Mouse (Mus musculus): ENCODE measurements around the gene Mgat4b. TPM values are rescaled to one million over a fixed set of nuclear protein-coding genes. Genes with fewer than 3 reads are reported as not detected.

The Mgat4b gene
- polyA plus RNA-seq, 1 experiment from 2014 or later, result 18.4 TPM

- H3K36me3 ChIP-seq (ENCODE audit: control insufficient read depth, insufficient read depth, low read length), result peaks cover 45% of the 10 kb centered on the region
These were observed 4.7 kb upstream of the Mgat4b start for GRCm38 (mm10) chr11:50206037-50206436.

GRCm38 (mm10) chr11:50207344-50207743 is 3.3 kb upstream of the Mgat4b start:
- H3K9ac ChIP-seq (ENCODE audit: low read length), result no peak overlapping the region
- no peak overlapping the region for H3K4me2 ChIP-seq (ENCODE audit: low read depth, severe bottlenecking)
- H3K4me1 ChIP-seq (ENCODE audit: control insufficient read depth, insufficient read depth, low read length), result no peaks in the 10 kb centered on the region
- no peak for DNase-seq (ENCODE audit: low spot score)
- WGBS, result 91% methylated on average over 14 of the region's 14 CpGs
- H3K36me3 ChIP-seq (ENCODE audit: control insufficient read depth, insufficient read depth, low read length), result peaks cover 33% of the 10 kb centered on the region
- ATAC-seq (ENCODE audit: insufficient number of reproducible peaks, low FRiP score, low TSS enrichment, low read depth), result no peak
- no peaks in the 10 kb centered on the region for H3K27me3 ChIP-seq (ENCODE audit: control insufficient read depth, insufficient read depth, low read length)
- H3K9me3 ChIP-seq (ENCODE audit: control insufficient read depth, low read length), result no peaks in the 10 kb centered on the region
- no peak overlapping the region for H3K4me3 ChIP-seq (ENCODE audit: low read depth, low read length)
- no peak overlapping the region for H3K27ac ChIP-seq (replicated peaks; ENCODE audit: low read depth, low read length)

More at GRCm38 (mm10) chr11:50206037-50206436, 4.7 kb upstream of the Mgat4b start:
- ATAC-seq (ENCODE audit: insufficient number of reproducible peaks, low FRiP score, low TSS enrichment, low read depth) (no peak), DNase-seq (ENCODE audit: low spot score) (no peak)
- no peaks in the 10 kb centered on the region for H3K4me1 ChIP-seq (ENCODE audit: control insufficient read depth, insufficient read depth, low read length)
- H3K27me3 ChIP-seq (ENCODE audit: control insufficient read depth, insufficient read depth, low read length), result no peaks in the 10 kb centered on the region
- H3K27ac ChIP-seq (replicated peaks; ENCODE audit: low read depth, low read length), result no peak overlapping the region
- no peak overlapping the region for H3K9ac ChIP-seq (ENCODE audit: low read length)
- no peak overlapping the region for H3K4me2 ChIP-seq (ENCODE audit: low read depth, severe bottlenecking)
- H3K4me3 ChIP-seq (ENCODE audit: low read depth, low read length), result no peak overlapping the region
- WGBS, result 87% methylated on average over 2 of the region's 2 CpGs
- no peaks in the 10 kb centered on the region for H3K9me3 ChIP-seq (ENCODE audit: control insufficient read depth, low read length)

GRCm38 (mm10) chr11:50208039-50208438 is 2.7 kb upstream of the Mgat4b start:
- Histone ChIP-seq H3K4me3 (ENCODE audit: low read depth, low read length) (no peak overlapping the region), H3K4me2 (ENCODE audit: low read depth, severe bottlenecking) (no peak overlapping the region), H3K4me1 (ENCODE audit: control insufficient read depth, insufficient read depth, low read length) (no peaks in the 10 kb centered on the region), H3K27me3 (ENCODE audit: control insufficient read depth, insufficient read depth, low read length) (no peaks in the 10 kb centered on the region), H3K27ac (replicated peaks; ENCODE audit: low read depth, low read length) (no peak overlapping the region), H3K9ac (ENCODE audit: low read length) (no peak overlapping the region), H3K36me3 (ENCODE audit: control insufficient read depth, insufficient read depth, low read length) (peaks cover 28% of the 10 kb centered on the region), H3K9me3 (ENCODE audit: control insufficient read depth, low read length) (no peaks in the 10 kb centered on the region)
- ATAC-seq (ENCODE audit: insufficient number of reproducible peaks, low FRiP score, low TSS enrichment, low read depth) (no peak), DNase-seq (ENCODE audit: low spot score) (no peak)
- WGBS, result 93% methylated on average over 5 of the region's 5 CpGs

- DNase-seq (ENCODE audit: low spot score) (peak; percentile 90), ATAC-seq (ENCODE audit: insufficient number of reproducible peaks, low FRiP score, low TSS enrichment, low read depth) (peak; percentile 94)
- Histone ChIP-seq H3K36me3 (ENCODE audit: control insufficient read depth, insufficient read depth, low read length) (peaks cover 18% of the 10 kb centered on the region), H3K4me2 (ENCODE audit: low read depth, severe bottlenecking) (peak overlapping the region; percentile 63), H3K27ac (replicated peaks; ENCODE audit: low read depth, low read length) (peak overlapping the region; percentile 91), H3K9me3 (ENCODE audit: control insufficient read depth, low read length) (no peaks in the 10 kb centered on the region), H3K27me3 (ENCODE audit: control insufficient read depth, insufficient read depth, low read length) (no peaks in the 10 kb centered on the region), H3K4me1 (ENCODE audit: control insufficient read depth, insufficient read depth, low read length) (no peaks in the 10 kb centered on the region), H3K9ac (ENCODE audit: low read length) (peak overlapping the region; percentile 88), H3K4me3 (ENCODE audit: low read depth, low read length) (peak overlapping the region; percentile 92)
- WGBS, result 0% methylated on average over 24 of the region's 24 CpGs
These were observed 587 bp upstream of the Mgat4b start for GRCm38 (mm10) chr11:50210101-50210504.

- Histone ChIP-seq H3K36me3 (ENCODE audit: control insufficient read depth, insufficient read depth, low read length) (peaks cover 11% of the 10 kb centered on the region), H3K4me1 (ENCODE audit: control insufficient read depth, insufficient read depth, low read length) (peaks cover 12% of the 10 kb centered on the region), H3K4me2 (ENCODE audit: low read depth, severe bottlenecking) (peak overlapping the region; percentile 63; the same call in 1 of the 2 replicates), H3K9ac (ENCODE audit: low read length) (no peak overlapping the region), H3K4me3 (ENCODE audit: low read depth, low read length) (no peak overlapping the region), H3K9me3 (ENCODE audit: control insufficient read depth, low read length) (no peaks in the 10 kb centered on the region), H3K27ac (replicated peaks; ENCODE audit: low read depth, low read length) (no peak overlapping the region), H3K27me3 (ENCODE audit: control insufficient read depth, insufficient read depth, low read length) (no peaks in the 10 kb centered on the region)
- DNase-seq (ENCODE audit: low spot score) (no peak), ATAC-seq (ENCODE audit: insufficient number of reproducible peaks, low FRiP score, low TSS enrichment, low read depth) (no peak)
- WGBS, result 82% methylated on average over 3 of the region's 3 CpGs
These were observed 801 bp downstream of the Mgat4b start for GRCm38 (mm10) chr11:50211322-50212059.

GRCm38 (mm10) chr11:50212060-50212739 is 1.5 kb downstream of the Mgat4b start:
- 70% methylated on average over 3 of the region's 3 CpGs for WGBS
- DNase-seq (ENCODE audit: low spot score) (no peak), ATAC-seq (ENCODE audit: insufficient number of reproducible peaks, low FRiP score, low TSS enrichment, low read depth) (no peak)
- Histone ChIP-seq H3K9me3 (ENCODE audit: control insufficient read depth, low read length) (no peaks in the 10 kb centered on the region), H3K27ac (replicated peaks; ENCODE audit: low read depth, low read length) (no peak overlapping the region), H3K27me3 (ENCODE audit: control insufficient read depth, insufficient read depth, low read length) (no peaks in the 10 kb centered on the region), H3K4me1 (ENCODE audit: control insufficient read depth, insufficient read depth, low read length) (peaks cover 15% of the 10 kb centered on the region), H3K36me3 (ENCODE audit: control insufficient read depth, insufficient read depth, low read length) (peaks cover 4% of the 10 kb centered on the region; the same call in 1 of the 2 replicates), H3K4me2 (ENCODE audit: low read depth, severe bottlenecking) (no peak overlapping the region), H3K4me3 (ENCODE audit: low read depth, low read length) (no peak overlapping the region), H3K9ac (ENCODE audit: low read length) (no peak overlapping the region)

GRCm38 (mm10) chr11:50212848-50213758 is 2.4 kb downstream of the Mgat4b start:
- Histone ChIP-seq H3K4me3 (ENCODE audit: low read depth, low read length) (no peak overlapping the region), H3K27me3 (ENCODE audit: control insufficient read depth, insufficient read depth, low read length) (no peaks in the 10 kb centered on the region), H3K9me3 (ENCODE audit: control insufficient read depth, low read length) (no peaks in the 10 kb centered on the region), H3K36me3 (ENCODE audit: control insufficient read depth, insufficient read depth, low read length) (no peaks in the 10 kb centered on the region), H3K4me1 (ENCODE audit: control insufficient read depth, insufficient read depth, low read length) (peaks cover 15% of the 10 kb centered on the region), H3K9ac (ENCODE audit: low read length) (no peak overlapping the region), H3K27ac (replicated peaks; ENCODE audit: low read depth, low read length) (no peak overlapping the region), H3K4me2 (ENCODE audit: low read depth, severe bottlenecking) (no peak overlapping the region)
- DNase-seq (ENCODE audit: low spot score), result no peak
- WGBS, result 66% methylated on average over 11 of the region's 11 CpGs
- ATAC-seq (ENCODE audit: insufficient number of reproducible peaks, low FRiP score, low TSS enrichment, low read depth), result no peak

- Histone ChIP-seq H3K4me3 (ENCODE audit: low read depth, low read length) (no peak overlapping the region), H3K4me1 (ENCODE audit: control insufficient read depth, insufficient read depth, low read length) (peaks cover 15% of the 10 kb centered on the region), H3K4me2 (ENCODE audit: low read depth, severe bottlenecking) (no peak overlapping the region), H3K27ac (replicated peaks; ENCODE audit: low read depth, low read length) (no peak overlapping the region), H3K36me3 (ENCODE audit: control insufficient read depth, insufficient read depth, low read length) (no peaks in the 10 kb centered on the region), H3K27me3 (ENCODE audit: control insufficient read depth, insufficient read depth, low read length) (no peaks in the 10 kb centered on the region), H3K9me3 (ENCODE audit: control insufficient read depth, low read length) (no peaks in the 10 kb centered on the region), H3K9ac (ENCODE audit: low read length) (no peak overlapping the region)
- DNase-seq (ENCODE audit: low spot score) (no peak), ATAC-seq (ENCODE audit: insufficient number of reproducible peaks, low FRiP score, low TSS enrichment, low read depth) (no peak)
- 88% methylated on average over 6 of the region's 6 CpGs for WGBS
These were observed 3.9 kb downstream of the Mgat4b start for GRCm38 (mm10) chr11:50214631-50215030.
